Mouse (Mus musculus) embryonic fibroblast, embryonic 13.5 days (primary cell): Measurements from ENCODE around the gene Tspoap1. TPM values are rescaled to one million over a fixed set of nuclear protein-coding genes. Genes with fewer than 3 reads are reported as not detected.

ENCODE experiments used
- H3K27ac ChIP-seq: 2 replicates; pipeline ENCODE4 v1.5.1; 2012; ENCODE audit warnings: low read length, control low read depth, inconsistent platforms; ENCODE audit not compliant: insufficient read depth
- H3K4me1 ChIP-seq: 2 replicates; pipeline ENCODE4 v1.6.1; 2011; ENCODE audit warnings: low read length; ENCODE audit not compliant: control insufficient read depth, insufficient read depth
- H3K4me3 ChIP-seq: 2 replicates; pipeline ENCODE4 v1.5.1; 2011; ENCODE audit warnings: mild to moderate bottlenecking, control low read depth, low read length; ENCODE audit not compliant: insufficient read depth
- CTCF ChIP-seq: IDR thresholded peaks from 2 replicates; pipeline ENCODE4 v1.5.1; 2011; ENCODE audit warnings: mild to moderate bottlenecking, control low read depth, low read length, moderate library complexity, borderline replicate concordance; ENCODE audit not compliant: insufficient read depth
- POLR2A ChIP-seq: IDR thresholded peaks from 2 replicates; pipeline ENCODE4 v1.6.1; 2011; ENCODE audit warnings: low read depth, mild to moderate bottlenecking, control low read depth, low read length, moderate library complexity
- polyA plus RNA-seq: library from polyadenylated mRNA; stranded (reverse); fragments of >200 nt; gene quantifications from 2 replicates; pipeline ENCODE4 v1.2.4, GENCODE M21; 2011; ENCODE audit warnings: low read depth; ENCODE audit not compliant: missing spikeins, insufficient read length

The Tspoap1 gene
- polyA plus RNA-seq, 1 experiment: 1.2 TPM

DNA sequence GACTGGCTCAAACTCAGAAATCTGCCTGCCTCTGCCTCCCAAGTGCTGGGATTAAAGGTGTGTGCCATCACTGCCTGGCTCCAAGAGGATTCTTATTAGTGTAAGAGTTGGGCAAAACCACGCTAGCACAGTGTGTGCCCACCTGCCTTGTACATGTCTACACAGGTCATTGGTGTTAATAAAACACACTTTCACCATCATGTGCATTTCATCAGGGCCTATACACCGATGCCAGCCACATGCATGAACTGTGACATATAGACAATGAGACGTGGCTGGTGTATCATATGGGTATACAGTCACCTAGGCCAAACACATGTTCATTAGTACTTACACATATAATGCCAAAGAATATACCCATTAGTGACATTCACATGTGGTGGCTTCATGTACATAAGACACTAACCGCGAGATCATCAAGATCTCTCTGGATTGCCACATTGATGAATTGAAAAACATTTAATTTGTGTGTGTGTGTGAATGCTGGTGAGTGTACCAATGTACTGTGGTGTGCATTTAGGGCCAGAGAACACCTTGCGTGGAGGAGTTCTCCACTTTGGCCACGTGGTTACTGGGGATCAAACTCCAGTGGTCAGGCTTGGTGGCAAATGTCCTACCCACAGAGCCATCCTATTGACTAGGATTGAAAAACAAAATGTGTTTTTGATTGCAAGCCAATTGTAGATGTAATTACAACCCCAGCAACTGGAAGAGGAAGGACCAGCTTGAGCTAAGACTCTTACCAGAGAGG is 2.0 kb upstream of the Tspoap1 start:
- Histone ChIP-seq H3K4me1 (no peaks in the 10 kb centered on the region), H3K27ac (no peak overlapping the region), H3K4me3 (no peak overlapping the region)
- TF ChIP-seq POLR2A: no peak
- TF ChIP-seq CTCF: no peak

DNA sequence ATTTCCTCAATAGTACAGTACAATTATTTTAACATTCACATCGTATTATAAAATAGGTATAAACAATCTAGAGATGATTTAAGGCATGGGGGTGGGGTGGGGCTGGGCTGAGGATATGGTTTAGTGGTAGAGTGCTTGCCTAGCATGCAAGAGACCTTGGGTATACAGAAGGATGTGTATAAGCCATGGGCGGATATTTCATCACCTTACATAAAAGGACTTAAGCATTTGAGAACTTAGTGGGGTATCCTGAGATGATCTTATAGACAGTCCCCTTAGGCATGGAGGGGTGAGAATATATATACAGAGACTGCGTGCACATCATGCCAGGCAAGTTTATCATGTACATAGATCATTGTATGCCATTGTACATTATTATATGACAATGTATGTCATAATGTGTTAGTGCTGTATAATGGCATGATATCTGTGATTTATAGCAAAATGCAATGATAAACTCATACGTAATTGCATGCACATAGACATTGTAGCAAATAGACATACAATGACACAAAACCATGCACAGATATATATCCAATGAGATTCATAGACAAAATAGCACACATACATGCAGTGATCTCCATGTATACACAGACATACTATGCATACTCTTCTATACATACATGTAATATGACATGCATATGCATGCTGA is 1.3 kb upstream of the Tspoap1 start:
- H3K4me1 ChIP-seq: no peaks in the 10 kb centered on the region; the same call in 1 of the 2 replicates
- no peak overlapping the region for H3K27ac ChIP-seq
- TF ChIP-seq POLR2A (no peak), CTCF (no peak)
- no peak overlapping the region for H3K4me3 ChIP-seq

- no peak overlapping the region for H3K4me3 ChIP-seq
- TF ChIP-seq CTCF (no peak), POLR2A (no peak)
- H3K27ac ChIP-seq: no peak overlapping the region
- no peaks in the 10 kb centered on the region; the same call in 1 of the 2 replicates for H3K4me1 ChIP-seq
Measured at GRCm38 (mm10) chr11:87759609-87760005, 734 bp upstream of the Tspoap1 start.

- Histone ChIP-seq H3K4me1 (no peaks in the 10 kb centered on the region; the same call in 1 of the 2 replicates), H3K4me3 (no peak overlapping the region), H3K27ac (no peak overlapping the region)
- TF ChIP-seq POLR2A: no peak
- TF ChIP-seq CTCF: no peak
Measured at GRCm38 (mm10) chr11:87761181-87761721, 910 bp downstream of the Tspoap1 start.

DNA sequence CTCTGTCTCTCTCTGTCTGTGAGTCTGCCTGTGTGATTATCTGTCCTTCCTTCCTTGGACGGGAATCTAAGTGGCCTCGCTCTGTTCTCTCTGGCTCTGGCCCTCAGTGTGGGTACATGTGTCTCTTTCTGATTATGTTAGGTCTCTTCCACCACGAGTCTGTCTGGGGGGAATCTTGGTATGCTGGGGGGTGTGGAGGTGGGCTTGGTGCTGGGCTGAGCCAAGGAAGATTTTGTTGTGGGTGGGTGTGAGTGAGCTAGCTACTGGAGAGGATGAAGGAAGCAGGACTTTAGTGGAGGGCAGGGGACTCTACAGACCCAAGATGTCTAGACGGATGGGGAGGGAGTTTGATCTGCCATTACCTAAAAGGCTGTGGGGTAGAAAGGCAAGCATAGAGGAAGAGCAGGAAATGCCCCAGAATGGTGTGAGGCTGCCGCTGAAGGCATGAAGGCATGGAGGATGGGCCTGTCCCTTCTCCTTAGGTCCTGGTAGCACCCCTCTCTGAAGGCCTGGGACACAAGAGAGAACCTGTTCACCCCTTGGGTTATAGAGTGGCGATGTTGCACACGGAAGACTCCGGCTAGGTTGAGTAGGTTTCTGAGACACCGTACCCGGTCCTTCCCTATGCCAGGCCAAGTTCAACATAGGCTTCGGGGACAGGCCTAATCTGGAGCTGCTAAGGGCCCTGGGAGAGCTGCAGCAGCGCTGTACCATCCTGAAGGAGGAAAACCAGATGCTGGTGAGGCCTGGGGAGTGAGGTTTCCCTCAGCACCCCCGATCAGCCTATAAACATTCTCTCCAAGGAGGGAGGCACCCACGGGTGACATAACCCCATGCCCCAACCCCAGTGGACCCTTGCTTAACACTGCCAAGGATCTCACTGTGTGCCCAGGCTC is 1.7 kb downstream of the Tspoap1 start:
- no peak overlapping the region for H3K27ac ChIP-seq
- no peaks in the 10 kb centered on the region; the same call in 1 of the 2 replicates for H3K4me1 ChIP-seq
- TF ChIP-seq CTCF (no peak), POLR2A (no peak)
- H3K4me3 ChIP-seq: no peak overlapping the region

GRCm38 (mm10) chr11:87762702-87763385 is 2.5 kb downstream of the Tspoap1 start:
- H3K4me3 ChIP-seq: no peak overlapping the region
- no peaks in the 10 kb centered on the region; the same call in 1 of the 2 replicates for H3K4me1 ChIP-seq
- no peak for TF ChIP-seq CTCF
- no peak for TF ChIP-seq POLR2A
- H3K27ac ChIP-seq: no peak overlapping the region

- no peaks in the 10 kb centered on the region; the same call in 1 of the 2 replicates for H3K4me1 ChIP-seq
- no peak overlapping the region for H3K27ac ChIP-seq
- H3K4me3 ChIP-seq: no peak overlapping the region
- TF ChIP-seq CTCF (no peak), POLR2A (no peak)
Measured at GRCm38 (mm10) chr11:87763511-87763987, 3.2 kb downstream of the Tspoap1 start.

GRCm38 (mm10) chr11:87763988-87764876 is 3.9 kb downstream of the Tspoap1 start:
- Histone ChIP-seq H3K4me1 (no peaks in the 10 kb centered on the region; the same call in 1 of the 2 replicates), H3K27ac (no peak overlapping the region), H3K4me3 (peak overlapping the region; percentile 5; the same call in 1 of the 2 replicates)
- no peak for TF ChIP-seq CTCF
- no peak for TF ChIP-seq POLR2A

DNA sequence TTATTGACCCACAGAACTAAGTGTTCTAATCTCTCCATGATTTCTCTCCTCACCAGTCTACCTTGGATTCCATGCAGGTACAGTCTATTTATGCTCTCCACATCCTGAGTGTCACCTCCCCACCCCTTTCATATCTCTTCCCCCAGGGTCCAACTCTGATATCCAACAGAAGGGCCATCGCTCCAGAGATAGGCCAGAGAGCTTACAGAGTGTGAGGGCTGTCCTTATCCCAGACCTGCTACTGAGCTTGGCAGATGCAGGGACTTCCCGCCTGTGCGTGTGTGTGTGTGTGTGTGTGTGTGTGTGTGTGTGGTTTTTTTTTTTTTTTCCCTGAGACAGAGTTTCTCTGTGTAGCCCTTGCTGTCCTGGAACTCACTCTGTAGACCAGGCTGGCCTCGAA is 8.4 kb downstream of the Tspoap1 start:
- H3K4me3 ChIP-seq: no peak overlapping the region
- no peaks in the 10 kb centered on the region for H3K4me1 ChIP-seq
- no peak overlapping the region for H3K27ac ChIP-seq
- TF ChIP-seq POLR2A (no peak), CTCF (no peak)
